Mouse (Mus musculus) neural tube, embryonic 14.5 days (tissue): ENCODE results near the gene Depdc5. TPM values are rescaled to one million over a fixed set of nuclear protein-coding genes. Genes with fewer than 3 reads are reported as not detected.
"Not testable (repeated sequence)": the region's sequence is repeated elsewhere in the genome, so short reads cannot be mapped to it uniquely, and the experiment has no call there.

Source experiments
- ATAC-seq: fragments of 200-750 bp; cut with Nextera tagmentation; 2 replicates; pipeline ENCODE4 v1.8.0; 2017; ENCODE audit warnings: low read depth, mild to moderate bottlenecking, moderate TSS enrichment, moderate library complexity
- H3K27ac ChIP-seq: fragments of 300-500 bp; sonication (generic); 2 replicates; pipeline ENCODE4 v1.5.1; 2014; ENCODE audit warnings: low read depth, mild to moderate bottlenecking, control low read depth, low read length, moderate library complexity, mixed read lengths
- H3K27me3 ChIP-seq: fragments of 300-500 bp; sonication (generic); 2 replicates; pipeline ENCODE4 v1.6.1; 2014; ENCODE audit warnings: low read length; ENCODE audit not compliant: control insufficient read depth, insufficient read depth
- H3K36me3 ChIP-seq: fragments of 300-500 bp; sonication (generic); 2 replicates; pipeline ENCODE4 v1.6.1; 2014; ENCODE audit warnings: low read length, mixed read lengths; ENCODE audit not compliant: control insufficient read depth, insufficient read depth
- H3K4me1 ChIP-seq: fragments of 300-500 bp; sonication (generic); 2 replicates; pipeline ENCODE4 v1.6.1; 2014; ENCODE audit warnings: low read length; ENCODE audit not compliant: control insufficient read depth, insufficient read depth
- H3K4me2 ChIP-seq: fragments of 300-500 bp; sonication (generic); 2 replicates; pipeline ENCODE4 v1.6.1; 2014; ENCODE audit warnings: mild to moderate bottlenecking, low read depth, low read length, control low read depth
- H3K4me3 ChIP-seq: fragments of 300-500 bp; sonication (generic); 2 replicates; pipeline ENCODE4 v1.5.1; 2014; ENCODE audit warnings: low read depth, low read length, control low read depth, mixed read lengths
- H3K9ac ChIP-seq: fragments of 300-500 bp; sonication (generic); replicated peaks from 2 replicates; pipeline ENCODE4 v1.6.1; 2014; ENCODE audit warnings: low read depth, mild to moderate bottlenecking, control low read depth, low read length, mixed read lengths
- H3K9me3 ChIP-seq: fragments of 300-500 bp; sonication (generic); 2 replicates; pipeline ENCODE4 v1.6.1; 2016; ENCODE audit warnings: low read length; ENCODE audit not compliant: control insufficient read depth
- WGBS: fragments of 180-500 bp; shearing (Covaris S2); extraction: QIAGEN DNeasy Blood & Tissue Kit; methylation state at CpG from one replicate; pipeline ENCODE4 v1.1.7; 2014; 5-methylcytosine and 5-hydroxymethylcytosine counted together
- polyA plus RNA-seq: library from polyadenylated mRNA; unstranded; fragments of >200 nt; fragmentation: Nextera tagmentation; extraction: Ambion mirVana; gene quantifications from 2 replicates; pipeline ENCODE4 v1.2.1, GENCODE M21; 2014

The Depdc5 gene
- polyA plus RNA-seq, 1 experiment from 2014 or later, result 25.9 TPM

DNA sequence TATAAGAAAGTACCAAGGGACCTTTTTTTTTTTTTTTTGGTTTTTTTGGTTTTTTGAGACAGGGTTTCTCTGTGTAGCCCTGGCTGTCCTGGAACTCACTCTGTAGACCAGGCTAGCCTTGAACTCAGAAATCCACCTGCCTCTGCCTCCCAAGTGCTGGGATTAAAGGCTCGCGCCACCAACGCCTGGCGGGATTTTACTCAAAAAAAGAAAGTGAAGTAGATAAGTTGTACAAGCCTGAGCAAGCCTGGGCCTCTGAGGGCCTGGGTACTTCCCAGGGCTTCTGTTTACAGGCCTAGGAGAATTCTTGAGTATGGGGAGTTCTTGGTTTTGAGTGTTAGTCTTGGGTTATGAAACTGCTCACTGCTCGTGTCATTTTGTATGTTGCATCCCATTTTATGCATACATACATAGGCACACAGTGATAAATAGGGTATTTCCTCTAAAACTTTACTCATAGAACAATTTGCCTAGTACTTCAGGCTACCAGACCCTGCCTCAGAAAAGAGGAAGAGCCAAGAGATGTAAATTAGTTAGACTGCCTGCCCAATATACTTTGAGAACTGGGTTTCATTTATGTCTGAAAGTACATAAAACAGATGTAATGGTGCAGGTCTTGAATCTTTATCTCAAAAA is 6.0 kb downstream of the Depdc5 start:
- no peak overlapping the region for H3K9ac ChIP-seq
- no peaks in the 10 kb centered on the region for H3K9me3 ChIP-seq
- no peak overlapping the region for H3K27ac ChIP-seq
- H3K36me3 ChIP-seq, result peaks cover 11% of the 10 kb centered on the region
- peaks cover 3% of the 10 kb centered on the region; the same call in 1 of the 2 replicates for H3K4me1 ChIP-seq
- no peak overlapping the region for H3K4me3 ChIP-seq
- ATAC-seq, result no peak
- H3K4me2 ChIP-seq, result no peak overlapping the region
- H3K27me3 ChIP-seq, result no peaks in the 10 kb centered on the region
- 98% methylated on average over 5 of the region's 5 CpGs for WGBS

GRCm38 (mm10) chr5:32872346-32872745 is 8.8 kb downstream of the Depdc5 start:
- Histone ChIP-seq H3K4me1 (no peaks in the 10 kb centered on the region), H3K27me3 (no peaks in the 10 kb centered on the region), H3K36me3 (peaks cover 17% of the 10 kb centered on the region), H3K9me3 (no peaks in the 10 kb centered on the region), H3K27ac (no peak overlapping the region), H3K9ac (no peak overlapping the region), H3K4me2 (no peak overlapping the region), H3K4me3 (no peak overlapping the region)
- ATAC-seq, result no peak
- 95% methylated on average over 5 of the region's 5 CpGs for WGBS

GRCm38 (mm10) chr5:32886739-32887138 is 23.2 kb downstream of the Depdc5 start:
- peaks cover 21% of the 10 kb centered on the region for H3K36me3 ChIP-seq
- H3K27me3 ChIP-seq, result no peaks in the 10 kb centered on the region
- WGBS, result 77% methylated on average over 3 of the region's 3 CpGs
- H3K4me1 ChIP-seq, result no peaks in the 10 kb centered on the region
- H3K27ac ChIP-seq, result no peak overlapping the region
- ATAC-seq, result no peak
- H3K9me3 ChIP-seq, result no peaks in the 10 kb centered on the region
- no peak overlapping the region for H3K4me2 ChIP-seq
- H3K4me3 ChIP-seq, result no peak overlapping the region
- no peak overlapping the region for H3K9ac ChIP-seq

GRCm38 (mm10) chr5:32907496-32907895 is 44.0 kb downstream of the Depdc5 start:
- Histone ChIP-seq H3K4me2 (no peak overlapping the region), H3K9ac (no peak overlapping the region), H3K36me3 (peaks cover 30% of the 10 kb centered on the region), H3K27me3 (no peaks in the 10 kb centered on the region), H3K4me1 (no peaks in the 10 kb centered on the region), H3K27ac (no peak overlapping the region), H3K9me3 (no peaks in the 10 kb centered on the region), H3K4me3 (no peak overlapping the region)
- 27% methylated on average over 1 of the region's 1 CpGs for WGBS
- ATAC-seq, result no peak

- H3K9ac ChIP-seq, result no peak overlapping the region
- no peak for ATAC-seq
- no peak overlapping the region for H3K4me3 ChIP-seq
- H3K9me3 ChIP-seq, result no peaks in the 10 kb centered on the region
- H3K4me1 ChIP-seq, result no peaks in the 10 kb centered on the region
- 86% methylated on average over 3 of the region's 3 CpGs for WGBS
- no peak overlapping the region for H3K27ac ChIP-seq
- H3K27me3 ChIP-seq, result no peaks in the 10 kb centered on the region
- H3K36me3 ChIP-seq, result peaks cover 18% of the 10 kb centered on the region
- H3K4me2 ChIP-seq, result no peak overlapping the region
Measured at GRCm38 (mm10) chr5:32914071-32914470, 50.6 kb downstream of the Depdc5 start.

DNA sequence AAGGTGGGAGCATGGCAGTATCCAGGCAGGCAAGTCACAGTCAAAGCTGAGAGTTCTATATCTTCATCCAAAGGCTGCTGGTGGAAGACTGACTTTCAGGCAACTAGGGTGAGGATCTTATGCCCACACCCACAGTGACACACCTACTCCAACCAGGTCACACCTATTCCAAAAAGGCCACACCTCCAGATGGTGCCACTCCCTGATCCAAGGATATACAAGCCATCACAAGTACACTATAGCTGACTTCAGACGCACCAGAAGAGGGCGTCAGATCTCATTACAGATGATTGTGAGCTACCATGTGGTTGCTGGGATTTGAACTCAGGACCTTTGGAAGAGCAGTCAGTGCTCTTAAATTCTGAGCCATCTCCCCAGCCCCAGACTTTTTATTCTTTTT is 55.8 kb downstream of the Depdc5 start:
- WGBS, result 96% methylated on average over 2 of the region's 2 CpGs
- not testable (repeated sequence) for ATAC-seq, H3K9ac ChIP-seq, H3K27ac ChIP-seq, H3K9me3 ChIP-seq, H3K4me3 ChIP-seq, H3K4me2 ChIP-seq, H3K4me1 ChIP-seq, H3K27me3 ChIP-seq
- peaks cover 30% of the 10 kb centered on the region for H3K36me3 ChIP-seq

- Histone ChIP-seq H3K9ac (no peak overlapping the region), H3K27ac (no peak overlapping the region), H3K4me1 (no peaks in the 10 kb centered on the region), H3K36me3 (peaks cover 39% of the 10 kb centered on the region), H3K27me3 (no peaks in the 10 kb centered on the region), H3K9me3 (no peaks in the 10 kb centered on the region), H3K4me2 (no peak overlapping the region), H3K4me3 (no peak overlapping the region)
- no peak for ATAC-seq
- 90% methylated on average over 4 of the region's 4 CpGs for WGBS
Measured at GRCm38 (mm10) chr5:32922906-32923305, 59.4 kb downstream of the Depdc5 start.

DNA sequence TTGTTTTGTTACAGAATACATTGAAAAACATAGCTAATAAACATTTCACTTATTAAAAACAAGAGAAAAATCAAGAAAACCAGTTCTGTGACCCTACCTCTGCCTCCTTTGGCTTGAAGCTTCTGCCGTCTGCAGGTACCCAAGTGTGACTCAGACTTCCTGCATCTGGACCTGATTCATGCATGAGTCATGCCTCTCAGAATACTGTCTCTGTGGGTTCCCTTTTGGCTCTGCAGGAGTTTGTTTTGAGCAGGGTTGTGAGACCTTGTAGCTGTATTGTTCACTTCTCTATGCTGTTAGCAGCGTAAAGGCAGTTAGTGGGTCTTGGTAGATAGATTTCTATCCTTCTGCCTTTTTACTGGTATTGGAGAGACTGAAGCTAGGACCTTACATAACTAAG is 67.3 kb downstream of the Depdc5 start:
- Histone ChIP-seq H3K9ac (no peak overlapping the region), H3K36me3 (peaks cover 25% of the 10 kb centered on the region), H3K27me3 (no peaks in the 10 kb centered on the region), H3K4me3 (no peak overlapping the region), H3K4me1 (no peaks in the 10 kb centered on the region), H3K27ac (no peak overlapping the region), H3K4me2 (no peak overlapping the region), H3K9me3 (no peaks in the 10 kb centered on the region)
- no peak for ATAC-seq
- 81% methylated on average over 2 of the region's 2 CpGs for WGBS

DNA sequence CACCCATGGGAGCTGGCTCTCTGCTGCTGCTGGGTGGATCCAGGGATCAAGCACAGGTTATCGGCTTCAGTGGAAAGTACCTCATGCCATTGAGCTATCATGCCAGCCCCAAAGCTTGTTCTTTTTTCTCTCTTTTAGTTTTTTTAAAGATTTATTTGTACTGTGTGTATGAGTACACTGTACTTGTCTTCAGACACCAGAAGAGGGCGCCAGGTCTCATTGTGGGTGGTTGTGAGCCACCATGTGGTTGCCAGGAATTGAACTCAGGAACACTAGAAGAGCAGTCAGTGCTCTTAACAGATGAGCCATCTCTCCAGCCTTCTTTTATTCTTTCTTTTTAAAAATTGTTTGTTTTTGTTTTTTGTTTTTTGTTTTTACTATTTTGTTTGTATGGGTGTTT is 71.2 kb downstream of the Depdc5 start:
- H3K9me3 ChIP-seq, result no peaks in the 10 kb centered on the region
- no peaks in the 10 kb centered on the region for H3K4me1 ChIP-seq
- peaks cover 25% of the 10 kb centered on the region for H3K36me3 ChIP-seq
- no peak overlapping the region for H3K4me3 ChIP-seq
- no peak overlapping the region for H3K27ac ChIP-seq
- ATAC-seq, result no peak
- WGBS, result 67% methylated on average over 2 of the region's 2 CpGs
- H3K9ac ChIP-seq, result no peak overlapping the region
- no peak overlapping the region for H3K4me2 ChIP-seq
- H3K27me3 ChIP-seq, result no peaks in the 10 kb centered on the region
